Mouse (Mus musculus): Measurements from ENCODE around the gene Prrx1. TPM values are rescaled to one million over a fixed set of nuclear protein-coding genes. Genes with fewer than 3 reads are reported as not detected.

Prrx1 gene
- polyA plus RNA-seq, 1 experiment from 2014 or later: 115 TPM

- Histone ChIP-seq H3K4me3 (no peak overlapping the region), H3K36me3 (no peaks in the 10 kb centered on the region), H3K27me3 (no peaks in the 10 kb centered on the region), H3K9ac (no peak overlapping the region), H3K4me1 (peaks cover 54% of the 10 kb centered on the region), H3K27ac (peak overlapping the region; percentile 38; the same call in 1 of the 2 replicates), H3K9me3 (no peaks in the 10 kb centered on the region), H3K4me2 (no peak overlapping the region; the same call in 1 of the 2 replicates)
- WGBS: 49% methylated on average over 9 of the region's 9 CpGs
- no peak for ATAC-seq (ENCODE audit: insufficient number of reproducible peaks, low FRiP score, low TSS enrichment, low read depth)
Measured at GRCm38 (mm10) chr1:163283980-163284635, 29.4 kb downstream of the Prrx1 start.

- peak; percentile 79 for ATAC-seq (ENCODE audit: insufficient number of reproducible peaks, low FRiP score, low TSS enrichment, low read depth)
Measured at GRCm38 (mm10) chr1:163281450-163282198, 31.9 kb downstream of the Prrx1 start.

GRCm38 (mm10) chr1:163280842-163281122 is 32.7 kb downstream of the Prrx1 start:
- Histone ChIP-seq H3K4me2 (no peak overlapping the region), H3K27ac (peak overlapping the region; percentile 44; the same call in 1 of the 2 replicates)
- WGBS: 43% methylated on average over 2 of the region's 2 CpGs

More at GRCm38 (mm10) chr1:163281450-163282198, 31.9 kb downstream of the Prrx1 start:
- peak overlapping the region; percentile 59 for H3K27ac ChIP-seq
- H3K9me3 ChIP-seq: no peaks in the 10 kb centered on the region
- no peak overlapping the region for H3K9ac ChIP-seq
- no peaks in the 10 kb centered on the region; the same call in 1 of the 2 replicates for H3K36me3 ChIP-seq
- no peak overlapping the region for H3K4me3 ChIP-seq
- H3K4me2 ChIP-seq: no peak overlapping the region
- peaks cover 50% of the 10 kb centered on the region for H3K4me1 ChIP-seq
- H3K27me3 ChIP-seq: no peaks in the 10 kb centered on the region
- WGBS: 33% methylated on average over 7 of the region's 7 CpGs

GRCm38 (mm10) chr1:163280097-163280841 is 33.2 kb downstream of the Prrx1 start:
- 48% methylated on average over 7 of the region's 7 CpGs for WGBS
- Histone ChIP-seq H3K4me1 (peaks cover 42% of the 10 kb centered on the region), H3K4me3 (no peak overlapping the region), H3K27ac (peak overlapping the region; percentile 44; the same call in 1 of the 2 replicates), H3K4me2 (no peak overlapping the region), H3K27me3 (no peaks in the 10 kb centered on the region), H3K9me3 (no peaks in the 10 kb centered on the region), H3K36me3 (no peaks in the 10 kb centered on the region; the same call in 1 of the 2 replicates), H3K9ac (no peak overlapping the region)
- ATAC-seq (ENCODE audit: insufficient number of reproducible peaks, low FRiP score, low TSS enrichment, low read depth): no peak

More at GRCm38 (mm10) chr1:163280842-163281122, 32.7 kb downstream of the Prrx1 start:
- H3K9ac ChIP-seq: no peak overlapping the region
- no peaks in the 10 kb centered on the region for H3K9me3 ChIP-seq
- H3K4me3 ChIP-seq: no peak overlapping the region
- peaks cover 47% of the 10 kb centered on the region for H3K4me1 ChIP-seq
- no peak for ATAC-seq (ENCODE audit: insufficient number of reproducible peaks, low FRiP score, low TSS enrichment, low read depth)
- H3K27me3 ChIP-seq: no peaks in the 10 kb centered on the region
- no peaks in the 10 kb centered on the region; the same call in 1 of the 2 replicates for H3K36me3 ChIP-seq

- no peaks in the 10 kb centered on the region for H3K27me3 ChIP-seq
- no peak overlapping the region for H3K9ac ChIP-seq
- 74% methylated on average over 7 of the region's 7 CpGs for WGBS
- H3K9me3 ChIP-seq: no peaks in the 10 kb centered on the region
- no peak for ATAC-seq (ENCODE audit: insufficient number of reproducible peaks, low FRiP score, low TSS enrichment, low read depth)
- H3K36me3 ChIP-seq: peaks cover 4% of the 10 kb centered on the region; the same call in 1 of the 2 replicates
- H3K27ac ChIP-seq: no peak overlapping the region
- peaks cover 18% of the 10 kb centered on the region for H3K4me1 ChIP-seq
- no peak overlapping the region for H3K4me3 ChIP-seq
- no peak overlapping the region for H3K4me2 ChIP-seq
Measured at GRCm38 (mm10) chr1:163277069-163277468, 36.4 kb downstream of the Prrx1 start.

GRCm38 (mm10) chr1:163274919-163275318 is 38.6 kb downstream of the Prrx1 start:
- Histone ChIP-seq H3K9me3 (no peaks in the 10 kb centered on the region), H3K9ac (no peak overlapping the region), H3K4me3 (no peak overlapping the region), H3K4me1 (peaks cover 4% of the 10 kb centered on the region; the same call in 1 of the 2 replicates), H3K4me2 (no peak overlapping the region), H3K27me3 (no peaks in the 10 kb centered on the region), H3K27ac (no peak overlapping the region), H3K36me3 (peaks cover 9% of the 10 kb centered on the region; the same call in 1 of the 2 replicates)
- WGBS: 64% methylated on average over 3 of the region's 3 CpGs
- ATAC-seq (ENCODE audit: insufficient number of reproducible peaks, low FRiP score, low TSS enrichment, low read depth): no peak

- no peak for ATAC-seq (ENCODE audit: insufficient number of reproducible peaks, low FRiP score, low TSS enrichment, low read depth)
- Histone ChIP-seq H3K36me3 (peaks cover 9% of the 10 kb centered on the region; the same call in 1 of the 2 replicates), H3K27me3 (no peaks in the 10 kb centered on the region), H3K27ac (no peak overlapping the region), H3K4me2 (no peak overlapping the region), H3K9ac (no peak overlapping the region), H3K4me1 (peaks cover 4% of the 10 kb centered on the region; the same call in 1 of the 2 replicates), H3K9me3 (no peaks in the 10 kb centered on the region), H3K4me3 (no peak overlapping the region)
- 81% methylated on average over 3 of the region's 3 CpGs for WGBS
Measured at GRCm38 (mm10) chr1:163273132-163273531, 40.4 kb downstream of the Prrx1 start.

- Histone ChIP-seq H3K4me2 (no peak overlapping the region), H3K4me3 (no peak overlapping the region), H3K4me1 (peaks cover 2% of the 10 kb centered on the region; the same call in 1 of the 2 replicates), H3K27ac (no peak overlapping the region), H3K36me3 (peaks cover 4% of the 10 kb centered on the region; the same call in 1 of the 2 replicates), H3K9ac (no peak overlapping the region), H3K27me3 (no peaks in the 10 kb centered on the region), H3K9me3 (no peaks in the 10 kb centered on the region)
- ATAC-seq (ENCODE audit: insufficient number of reproducible peaks, low FRiP score, low TSS enrichment, low read depth): no peak
- WGBS: 72% methylated on average over 8 of the region's 8 CpGs
Measured at GRCm38 (mm10) chr1:163266853-163267538, 46.5 kb downstream of the Prrx1 start.

GRCm38 (mm10) chr1:163257298-163257697 is 56.2 kb downstream of the Prrx1 start:
- H3K36me3 ChIP-seq: peaks cover 71% of the 10 kb centered on the region
- WGBS: 86% methylated on average over 2 of the region's 2 CpGs
- H3K4me3 ChIP-seq: no peak overlapping the region
- H3K27me3 ChIP-seq: no peaks in the 10 kb centered on the region
- no peak overlapping the region for H3K4me2 ChIP-seq
- no peak overlapping the region for H3K27ac ChIP-seq
- no peak for ATAC-seq (ENCODE audit: insufficient number of reproducible peaks, low FRiP score, low TSS enrichment, low read depth)
- 0 out of 2 replicates have a peak, but pooled peaks cover 2% of the 10 kb centered on the region for H3K4me1 ChIP-seq
- no peak overlapping the region for H3K9ac ChIP-seq
- no peaks in the 10 kb centered on the region for H3K9me3 ChIP-seq

- no peak overlapping the region for H3K9ac ChIP-seq
- H3K36me3 ChIP-seq: peaks cover 68% of the 10 kb centered on the region
- H3K4me1 ChIP-seq: 0 out of 2 replicates have a peak, but pooled peaks cover 2% of the 10 kb centered on the region
- H3K4me3 ChIP-seq: no peak overlapping the region
- no peaks in the 10 kb centered on the region for H3K27me3 ChIP-seq
- no peak overlapping the region for H3K27ac ChIP-seq
- WGBS: 49% methylated on average over 2 of the region's 2 CpGs
- no peak overlapping the region for H3K4me2 ChIP-seq
- no peaks in the 10 kb centered on the region for H3K9me3 ChIP-seq
- ATAC-seq (ENCODE audit: insufficient number of reproducible peaks, low FRiP score, low TSS enrichment, low read depth): no peak
Measured at GRCm38 (mm10) chr1:163255884-163256283, 57.6 kb downstream of the Prrx1 start.

- H3K27me3 ChIP-seq: no peaks in the 10 kb centered on the region
- peaks cover 47% of the 10 kb centered on the region for H3K36me3 ChIP-seq
- 76% methylated on average over 4 of the region's 4 CpGs for WGBS
- H3K9ac ChIP-seq: no peak overlapping the region
- no peaks in the 10 kb centered on the region for H3K9me3 ChIP-seq
- 0 out of 2 replicates have a peak, but pooled peaks cover 2% of the 10 kb centered on the region for H3K4me1 ChIP-seq
- H3K4me2 ChIP-seq: no peak overlapping the region
- H3K27ac ChIP-seq: no peak overlapping the region; the same call in 1 of the 2 replicates
- no peak for ATAC-seq (ENCODE audit: insufficient number of reproducible peaks, low FRiP score, low TSS enrichment, low read depth)
- H3K4me3 ChIP-seq: no peak overlapping the region
Measured at GRCm38 (mm10) chr1:163252796-163253195, 60.7 kb downstream of the Prrx1 start.
